Mouse (Mus musculus) lung, adult 18-20 months (tissue): ENCODE measurements around the gene Ganab.
"Not testable (repeated sequence)": the region's sequence is repeated elsewhere in the genome, so short reads cannot be mapped to it uniquely, and the experiment has no call there.

Experiments used
- DNase-seq, 2 experiments: peaks; one replicate each; pipeline ENCODE4 v3.0.0; 2022; ENCODE audit warnings: mixed read lengths in 2 of 2

The Ganab gene

DNA sequence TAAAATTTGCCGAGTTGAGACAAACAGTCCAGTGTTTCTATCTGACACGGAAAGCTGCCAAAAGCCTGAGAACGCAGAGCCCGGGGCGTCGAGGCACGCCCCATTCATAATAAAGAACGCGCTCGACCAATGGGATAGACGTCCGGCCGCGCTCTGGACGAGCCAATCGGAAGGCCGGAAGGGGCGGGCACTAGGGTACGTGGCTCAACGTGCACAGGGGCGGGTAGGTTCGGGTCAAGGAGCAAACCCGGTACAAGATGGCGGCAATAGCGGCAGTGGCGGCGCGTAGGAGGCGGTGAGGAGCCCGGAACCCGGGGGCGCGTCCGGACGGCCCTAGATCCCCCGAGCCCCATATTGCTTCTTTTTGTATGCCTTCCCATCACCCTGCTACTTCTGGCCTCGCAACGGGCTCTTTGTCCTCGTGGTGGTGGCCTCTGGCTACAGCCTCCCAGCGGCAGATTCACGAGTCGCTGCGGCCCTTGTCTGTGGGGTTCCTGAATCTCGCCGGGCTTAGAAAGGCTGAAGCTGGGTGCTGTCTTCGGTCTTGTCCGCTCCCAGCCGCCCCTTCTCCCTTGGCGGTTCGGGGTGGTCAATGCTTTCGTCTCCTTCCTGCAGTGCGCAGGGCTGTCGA lies at the start of gene Ganab:
Ganab (plus strand) TSS at position 207 of the 631 bp plus-strand sequence.
- peak; percentile 97 to 98 for DNase-seq

DNA sequence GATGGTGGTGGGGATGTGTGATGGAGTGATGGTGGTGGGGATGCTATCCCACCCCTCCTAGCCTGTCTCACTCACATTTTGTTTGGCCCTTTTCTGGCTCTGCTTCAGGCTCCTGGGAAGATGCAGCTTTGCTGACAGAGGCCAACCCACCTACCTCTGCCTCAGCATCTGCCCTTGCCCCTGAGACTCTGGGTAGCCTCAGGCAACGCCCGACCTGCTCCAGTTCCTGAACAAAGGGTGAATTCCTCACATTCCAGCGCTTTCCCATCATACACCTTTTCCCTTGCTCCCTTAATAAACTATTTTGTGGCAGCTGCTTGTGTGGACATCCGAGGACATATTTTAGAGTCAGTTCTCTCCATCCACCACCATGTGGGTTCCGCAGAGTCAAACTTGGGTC lies 49.5 kb upstream of the Ganab start:
- DNase-seq: no peak

DNA sequence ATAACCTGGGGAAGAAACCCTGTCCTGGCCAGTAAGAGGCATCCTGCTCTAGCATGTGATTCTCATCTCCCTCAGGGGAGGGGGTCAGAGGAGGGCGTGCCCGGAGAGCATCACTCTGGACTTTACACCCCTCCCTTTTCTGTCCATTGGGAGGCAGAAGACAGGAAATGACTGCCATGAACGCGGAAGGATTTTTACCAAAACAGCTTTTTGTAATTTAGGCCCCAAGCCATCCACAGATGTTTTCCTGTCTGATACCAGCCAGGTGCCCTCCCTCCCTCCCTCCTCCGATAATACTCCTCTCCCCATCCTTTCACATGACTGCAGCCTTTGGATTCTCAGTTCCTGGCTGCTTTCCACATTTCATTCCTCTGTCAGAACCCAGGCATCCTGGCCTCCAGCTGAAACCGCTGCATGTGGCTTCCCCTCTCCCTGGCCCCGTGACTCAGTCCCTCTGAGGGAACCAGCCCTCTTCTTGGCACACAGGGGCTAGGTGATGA lies 47.4 kb upstream of the Ganab start, which contains the start of gene Lrrn4cl:
Lrrn4cl (plus strand) TSS at position 367 of the 500 bp plus-strand sequence.
- no peak for DNase-seq

DNA sequence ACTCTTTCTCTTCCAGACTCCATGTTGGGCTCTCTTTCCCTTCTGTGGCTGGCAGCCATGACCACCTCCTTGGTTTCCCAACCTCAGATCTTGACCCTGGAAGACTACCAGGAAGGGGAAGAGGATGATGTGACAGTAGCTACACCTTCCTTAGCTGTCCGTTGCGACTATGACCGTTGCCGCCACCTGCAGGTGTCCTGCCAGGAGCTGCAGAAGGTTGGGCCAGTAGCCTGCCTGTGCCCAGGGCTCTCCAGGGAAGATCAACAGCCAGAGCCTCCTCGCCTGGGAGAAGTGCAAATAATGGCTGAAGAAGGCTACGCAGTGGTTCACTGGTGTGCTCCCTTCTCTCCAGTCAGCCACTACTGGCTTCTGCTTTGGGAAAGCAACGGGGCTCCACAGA lies 46.2 kb upstream of the Ganab start:
- DNase-seq: peak; percentile 49 to 72

DNA sequence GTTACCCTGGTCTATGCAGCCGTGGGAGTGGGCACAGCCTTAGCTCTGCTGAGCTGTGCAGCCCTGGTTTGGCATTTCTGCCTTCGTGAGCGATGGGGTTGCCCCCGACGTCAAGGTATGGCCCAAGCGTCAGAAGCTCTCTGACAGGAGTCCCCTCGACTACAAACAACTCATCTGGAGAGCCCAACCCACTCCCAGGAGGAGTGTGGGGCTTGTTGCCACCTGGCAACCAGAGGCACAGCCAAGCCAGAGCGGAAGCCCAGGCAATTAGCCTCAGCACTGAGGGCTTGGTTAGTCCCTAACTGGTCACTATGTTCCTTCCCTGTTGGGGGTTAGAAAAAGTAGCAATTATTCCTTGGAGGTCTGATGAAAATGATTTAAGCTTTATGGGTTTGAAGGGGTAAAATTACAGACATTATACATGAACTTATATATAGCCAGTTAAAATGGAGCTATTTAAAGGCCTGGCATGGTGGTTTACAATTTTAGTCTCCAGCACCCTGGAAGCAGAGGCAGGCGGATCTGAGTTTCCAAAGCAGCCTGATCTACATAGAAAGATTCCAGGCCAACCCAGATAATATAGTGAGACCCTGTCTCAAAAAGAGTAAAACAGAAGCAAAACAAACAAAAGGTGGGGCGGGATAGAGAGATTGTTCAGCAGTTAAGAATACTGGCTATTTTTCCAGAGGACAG lies 45.5 kb upstream of the Ganab start:
- DNase-seq: peak in 1 of 2 experiments; percentile 44

DNA sequence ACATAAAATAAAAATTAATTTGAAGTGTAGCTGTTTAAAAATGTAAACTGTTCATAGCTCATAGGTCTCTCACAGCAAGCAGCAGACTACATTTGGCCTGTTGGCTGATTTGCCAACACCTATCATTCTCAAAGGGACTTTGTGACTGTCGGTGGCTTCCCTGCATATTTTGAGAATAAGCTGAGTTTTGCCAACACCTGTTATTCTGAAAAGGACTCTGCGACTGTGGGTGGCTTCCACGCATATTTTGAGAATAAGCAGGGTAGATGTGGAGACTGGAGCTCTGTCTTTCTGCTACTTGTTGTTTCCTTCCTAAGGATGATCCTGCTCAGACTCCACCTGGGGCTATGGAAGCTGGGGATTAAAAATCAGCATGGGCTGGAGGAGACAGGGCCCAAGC lies 44.8 kb upstream of the Ganab start:
- DNase-seq: no peak

DNA sequence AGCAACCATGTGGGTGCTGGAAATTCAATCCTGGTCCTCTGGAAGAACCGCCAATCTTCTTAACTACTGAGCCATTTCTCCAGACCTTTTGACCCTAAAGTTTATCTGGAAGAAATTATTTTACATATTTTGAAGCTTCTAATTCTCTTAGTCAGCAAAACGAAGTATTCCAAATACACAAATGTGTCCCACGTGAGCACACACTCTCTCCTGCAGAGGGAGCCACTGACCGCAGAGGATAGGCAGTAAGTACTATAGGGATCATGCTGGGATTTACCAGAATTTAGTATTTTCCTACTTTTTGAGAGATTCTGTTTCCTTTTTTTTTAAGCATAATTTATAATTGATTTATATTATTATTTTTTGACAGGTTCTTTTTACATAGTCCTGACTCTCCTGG lies 40.2 kb upstream of the Ganab start:
- peak; percentile 47 to 62 for DNase-seq

DNA sequence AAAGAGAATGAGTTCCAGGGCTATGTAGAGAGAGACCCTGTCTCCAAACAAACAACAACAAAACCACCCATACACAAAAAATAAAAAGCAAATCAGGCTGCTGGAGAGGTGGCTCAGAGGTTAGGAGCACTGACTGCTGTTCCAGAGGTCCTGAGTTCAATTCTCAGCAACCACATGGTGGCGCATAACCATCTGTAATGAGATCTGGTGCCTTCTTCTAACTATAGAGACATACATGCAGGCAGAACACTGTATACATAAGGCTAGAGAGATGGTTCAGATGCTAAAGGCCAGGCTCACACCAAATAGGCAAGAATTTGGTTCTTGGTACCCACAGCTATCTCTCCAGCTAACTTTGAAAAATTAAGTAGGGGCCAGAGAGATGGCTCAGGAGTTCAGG lies 38.9 kb upstream of the Ganab start:
- peak in 1 of 2 experiments; percentile 34 for DNase-seq

DNA sequence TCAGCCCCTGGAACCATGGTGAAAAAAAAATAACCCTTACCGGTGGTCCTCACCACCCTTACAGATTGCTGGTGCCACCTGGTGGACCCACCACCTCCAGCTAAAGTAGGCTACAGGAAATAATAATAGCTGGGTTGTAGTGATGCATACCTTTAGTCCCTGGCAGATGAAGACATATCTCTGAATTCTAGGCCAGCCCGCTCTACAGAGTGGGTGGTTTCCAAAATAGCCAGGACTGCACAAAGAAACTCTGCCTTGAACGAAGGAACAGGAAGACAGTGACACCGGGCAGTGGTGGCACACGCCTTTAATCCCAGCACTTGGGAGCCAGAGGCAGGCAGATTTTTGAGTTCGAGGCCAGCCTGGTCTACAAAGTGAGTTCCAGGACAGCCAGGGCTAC lies 33.6 kb upstream of the Ganab start:
- no peak for DNase-seq

DNA sequence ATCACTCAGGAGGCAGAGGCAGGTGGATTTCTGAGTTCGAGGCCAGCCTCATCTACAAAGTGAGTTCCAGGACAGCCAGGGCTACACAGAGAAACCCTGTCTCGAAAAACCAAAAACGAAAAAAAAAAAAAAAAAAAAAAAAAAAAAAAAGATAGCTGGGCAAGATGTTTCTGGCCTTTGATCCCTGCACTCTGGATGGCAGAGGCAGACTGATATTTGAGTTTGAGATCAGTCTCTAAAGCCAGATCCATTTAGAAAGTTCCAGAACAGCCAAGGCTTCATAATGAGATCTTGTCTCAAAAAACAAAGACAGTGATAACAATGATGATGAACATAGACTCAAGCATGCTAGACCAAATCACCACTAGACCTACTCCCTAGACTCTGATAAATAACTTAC lies 27.5 kb upstream of the Ganab start:
- DNase-seq: not testable (repeated sequence)

DNA sequence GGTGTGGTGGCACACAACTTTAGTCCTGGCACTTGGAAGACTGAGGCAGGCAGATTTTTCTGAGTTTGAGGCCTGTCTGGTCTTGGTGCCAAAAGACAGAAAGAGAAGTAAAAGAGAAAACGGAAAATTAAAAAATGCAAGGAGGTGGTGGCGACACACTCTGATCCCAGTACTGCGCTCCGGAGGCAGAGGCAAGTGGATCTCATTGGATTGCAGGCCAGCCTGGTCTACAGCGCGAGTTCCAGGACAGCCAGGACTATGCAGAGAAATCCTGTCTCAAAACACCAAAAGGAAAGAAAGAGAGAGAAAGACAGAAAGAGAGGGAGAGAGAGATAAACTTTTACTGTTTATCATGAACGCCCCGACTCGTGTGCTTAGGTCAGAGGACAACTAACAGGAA lies 27.0 kb upstream of the Ganab start:
- DNase-seq: no peak

DNA sequence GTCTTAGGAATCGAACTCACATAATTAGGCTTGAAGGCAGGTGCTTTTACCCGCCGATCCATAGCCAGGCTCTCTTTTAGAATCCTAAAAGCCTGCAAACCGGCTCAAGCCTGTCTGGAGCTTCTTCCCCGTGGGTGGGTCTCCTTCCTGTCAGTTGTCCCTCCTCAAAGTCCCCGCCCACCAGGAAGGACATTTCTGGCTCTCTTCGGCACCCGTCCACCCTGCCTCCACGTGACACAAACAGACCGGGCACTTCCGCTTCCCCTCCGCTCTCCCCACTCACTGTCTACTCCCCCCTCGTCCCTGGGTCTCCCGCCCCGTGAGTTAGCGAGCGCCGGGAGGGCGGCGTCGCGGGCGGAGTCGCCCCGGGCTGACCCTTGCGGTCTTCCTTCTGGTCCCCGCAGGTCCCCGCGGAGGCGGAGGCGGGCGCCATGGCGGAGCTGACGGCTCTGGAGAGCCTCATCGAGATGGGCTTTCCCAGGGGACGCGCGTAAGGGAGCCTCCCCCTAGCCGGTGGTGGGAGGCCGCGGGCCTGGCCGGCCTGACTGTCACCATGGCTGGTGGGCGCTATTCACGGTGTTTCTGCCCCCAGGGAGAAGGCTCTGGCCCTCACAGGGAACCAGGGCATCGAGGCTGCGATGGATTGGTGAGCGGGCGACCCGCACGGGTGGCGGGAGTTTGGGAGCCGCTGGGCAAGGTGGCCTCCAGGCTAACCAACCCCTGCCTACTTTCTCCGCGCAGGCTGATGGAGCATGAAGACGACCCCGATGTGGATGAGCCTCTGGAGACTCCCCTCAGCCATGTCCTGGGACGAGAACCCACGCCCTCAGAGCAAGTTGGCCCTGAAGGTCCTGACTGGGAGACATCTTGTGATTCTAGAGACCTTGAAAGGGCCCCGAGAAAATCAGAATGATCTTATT lies 26.3 kb upstream of the Ganab start, which contains the start of gene Ubxn1:
Ubxn1 (plus strand) TSS at position 230 of the 920 bp plus-strand sequence.
- DNase-seq: peak; percentile 99

DNA sequence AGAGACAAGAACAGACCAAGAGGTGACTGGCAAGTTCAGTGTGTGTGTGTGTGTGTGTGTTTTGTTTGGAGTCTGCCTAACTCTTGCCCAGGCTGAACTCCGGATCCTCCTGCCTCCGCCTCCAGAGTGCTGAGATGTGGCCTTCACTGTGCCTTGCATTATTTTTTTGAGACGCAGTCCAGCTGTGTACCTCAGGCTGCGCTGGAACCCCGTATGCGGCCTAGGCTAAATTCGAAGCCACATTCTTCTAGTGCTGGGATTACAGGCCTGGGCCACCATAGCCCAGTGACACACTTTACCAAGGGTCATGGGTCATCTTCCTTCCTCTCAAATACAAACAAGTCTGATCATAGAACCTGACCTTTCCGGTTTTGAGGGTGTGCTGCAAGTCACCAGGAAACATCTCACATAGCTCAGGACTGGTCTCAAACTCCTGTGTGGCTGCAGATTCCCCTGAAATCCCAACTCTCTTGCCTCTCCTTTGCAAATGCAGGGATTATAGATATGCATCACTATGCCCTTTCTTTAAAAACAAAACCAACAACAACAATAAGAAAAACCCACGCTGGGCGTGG lies 25.5 kb upstream of the Ganab start:
- no peak for DNase-seq

DNA sequence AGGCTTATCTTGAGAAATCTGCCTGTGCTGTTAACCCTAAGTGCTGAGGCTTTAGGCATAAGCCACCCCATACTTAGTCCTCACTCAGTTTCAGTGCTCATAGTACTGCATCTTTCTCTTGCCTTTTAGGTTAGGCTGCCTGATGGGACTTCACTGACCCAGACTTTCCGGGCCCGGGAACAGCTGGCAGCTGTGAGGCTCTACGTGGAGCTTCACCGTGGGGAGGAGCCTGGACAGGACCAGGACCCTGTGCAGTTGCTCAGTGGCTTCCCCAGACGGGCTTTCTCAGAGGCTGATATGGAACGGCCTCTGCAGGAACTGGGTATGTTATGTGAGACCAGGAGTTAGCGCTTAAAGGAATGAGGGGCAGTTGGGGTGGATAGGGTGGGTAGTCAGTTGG lies 22.8 kb upstream of the Ganab start:
- DNase-seq: no peak

DNA sequence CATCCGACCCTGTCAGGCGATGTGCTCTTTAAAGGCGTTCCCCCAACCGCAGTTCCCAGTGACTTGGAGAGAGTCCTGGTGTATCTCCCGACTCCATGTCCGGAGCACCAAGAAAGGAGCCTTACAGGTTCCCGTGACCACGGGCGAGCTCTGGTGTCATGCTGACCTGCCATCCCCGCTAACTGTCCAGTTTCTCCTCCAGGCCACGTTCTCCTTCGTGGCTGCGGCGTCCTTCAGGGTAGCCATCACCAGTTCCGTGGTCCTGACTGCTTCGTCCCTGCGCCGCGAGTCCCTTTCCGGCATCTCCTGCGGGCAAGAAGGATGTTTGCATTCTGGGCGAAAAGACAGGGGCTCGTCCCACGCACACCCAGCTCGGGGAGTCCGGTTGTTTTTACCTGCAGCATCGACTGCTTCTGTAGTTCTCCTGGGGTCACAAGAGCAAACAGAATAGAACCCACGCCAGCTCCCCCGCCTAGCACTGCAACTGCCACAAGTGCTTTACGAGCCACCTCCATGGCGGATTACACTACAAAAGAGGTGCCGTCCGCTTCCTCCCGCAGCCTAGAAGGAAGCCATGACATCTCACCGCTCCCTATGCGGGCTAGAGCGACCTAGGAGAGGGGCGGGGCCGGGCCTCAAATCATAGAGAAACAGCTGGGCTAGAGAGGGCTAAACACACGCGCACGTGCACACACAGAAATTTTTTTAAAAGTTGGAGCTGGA lies 17.4 kb upstream of the Ganab start, which contains the start of gene Uqcc3:
Uqcc3 (minus strand) TSS at position 613 of the 723 bp plus-strand sequence.
- DNase-seq: peak; percentile 93

DNA sequence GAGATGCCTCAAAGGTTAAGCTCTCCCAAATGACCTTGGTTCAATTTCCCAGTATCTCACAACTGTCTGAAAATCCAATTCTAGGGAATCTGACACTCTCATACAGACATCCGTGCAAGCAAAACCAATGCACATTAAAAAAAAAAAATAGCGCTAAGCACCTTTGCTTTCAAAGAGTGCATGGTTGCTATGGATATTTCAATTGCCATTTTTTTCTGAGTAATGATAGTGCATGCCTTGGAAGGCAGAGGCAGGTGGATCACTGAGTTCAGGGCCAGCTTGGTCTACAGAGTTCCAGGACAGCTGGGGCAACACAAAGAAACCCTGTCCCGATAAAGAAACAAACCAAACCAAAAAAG lies 16.9 kb upstream of the Ganab start:
- no peak for DNase-seq

DNA sequence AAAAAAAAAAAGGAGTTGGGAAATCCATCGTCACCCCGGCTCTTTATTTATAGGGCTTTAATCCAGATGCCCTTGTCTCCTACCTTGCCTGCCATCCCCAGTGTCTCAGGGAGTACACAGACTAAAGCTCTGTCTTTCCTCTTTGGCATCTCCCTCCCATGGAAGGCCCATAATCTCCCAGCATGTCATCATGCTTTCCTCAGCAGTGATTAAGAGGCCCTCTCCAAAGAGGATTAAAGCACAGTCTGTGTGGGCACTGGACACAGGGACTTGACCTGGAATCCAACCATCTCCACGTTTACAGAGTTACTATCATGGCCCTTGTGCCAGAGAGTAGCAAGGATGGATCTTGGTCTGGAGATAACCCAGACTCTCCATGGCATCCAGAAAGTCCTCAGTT lies 14.3 kb upstream of the Ganab start, which contains the start of the genes Lbhd1 and Gm49403:
Lbhd1 (plus strand) TSS at position 117 of the 400 bp plus-strand sequence.
Gm49403 (plus strand) TSS at position 315 of the 400 bp plus-strand sequence.
- no peak for DNase-seq

DNA sequence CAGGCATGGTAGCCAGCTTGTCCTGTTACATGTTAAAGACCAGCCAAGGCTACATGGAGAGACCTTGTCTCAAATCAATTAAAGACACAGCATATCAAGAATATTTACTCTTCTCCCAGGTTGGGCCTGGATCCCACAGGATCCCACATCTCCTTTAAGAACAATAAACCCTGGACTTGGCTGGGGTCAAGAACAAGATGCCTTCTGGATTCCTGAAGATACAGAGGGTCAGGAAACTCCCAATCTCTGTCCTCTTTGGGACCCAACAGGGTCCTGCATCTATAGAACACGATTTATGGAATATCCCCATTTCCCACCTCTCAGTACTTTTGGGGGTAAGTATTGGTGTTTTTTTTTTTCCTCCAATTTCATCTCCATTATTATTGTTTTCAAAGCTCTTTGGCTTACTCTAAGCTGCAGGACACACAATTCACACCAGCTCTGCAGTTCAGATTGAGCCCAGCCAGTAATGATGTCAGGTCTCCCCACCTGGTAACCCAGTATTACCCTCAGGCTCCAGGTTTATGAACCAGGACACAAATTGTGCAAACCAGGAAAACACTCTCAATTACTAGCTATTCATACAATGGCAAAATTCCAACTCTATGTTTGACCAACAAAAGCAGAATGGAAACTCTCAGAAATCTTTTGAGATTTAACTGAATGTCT lies 10.8 kb upstream of the Ganab start:
- DNase-seq: no peak

DNA sequence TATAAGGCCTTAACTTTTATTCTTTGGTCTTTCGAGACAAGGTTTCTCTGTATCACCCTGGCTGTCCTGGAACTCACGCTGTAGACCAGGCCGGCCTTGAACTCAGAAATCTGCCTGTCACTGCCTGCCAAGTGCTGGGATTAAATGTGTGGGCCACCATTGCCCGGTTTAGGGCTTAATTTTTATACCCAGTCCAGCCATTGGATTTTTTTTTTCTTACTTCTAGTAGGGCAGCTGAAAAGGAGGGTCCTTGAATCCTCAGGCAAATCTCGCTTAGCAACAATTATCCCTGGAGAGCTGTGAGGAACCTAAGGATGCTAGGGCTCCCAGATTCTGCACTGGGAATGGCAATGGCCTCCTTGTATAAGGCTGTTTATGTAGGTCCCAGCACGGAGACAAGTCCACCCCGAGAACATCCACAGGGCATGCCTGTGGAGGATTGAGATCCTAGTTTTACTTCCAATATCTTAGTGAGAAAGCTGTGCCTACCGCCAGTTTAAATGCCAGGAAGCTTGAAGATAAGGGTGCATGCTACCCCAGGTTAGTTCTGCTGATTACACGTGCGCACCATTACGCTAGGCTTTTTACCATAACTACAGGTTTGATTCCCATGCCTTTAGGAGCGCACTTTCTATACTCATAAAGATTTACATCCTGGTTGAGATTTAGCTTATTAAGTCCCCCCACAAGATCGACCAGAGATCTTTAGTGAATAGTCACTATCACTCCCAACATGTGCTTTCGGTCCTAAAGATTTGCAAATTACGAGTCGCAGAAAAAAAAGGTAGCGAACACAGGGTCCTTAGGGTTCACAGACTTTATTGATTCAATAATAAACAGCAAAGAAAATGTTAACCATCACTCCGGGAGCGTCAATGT lies 10.0 kb upstream of the Ganab start:
- DNase-seq: no peak
